Mouse (Mus musculus): ENCODE results near the gene Kbtbd7.
"Not testable (repeated sequence)": the region's sequence is repeated elsewhere in the genome, so short reads cannot be mapped to it uniquely, and the experiment has no call there.

Kbtbd7 gene

DNA sequence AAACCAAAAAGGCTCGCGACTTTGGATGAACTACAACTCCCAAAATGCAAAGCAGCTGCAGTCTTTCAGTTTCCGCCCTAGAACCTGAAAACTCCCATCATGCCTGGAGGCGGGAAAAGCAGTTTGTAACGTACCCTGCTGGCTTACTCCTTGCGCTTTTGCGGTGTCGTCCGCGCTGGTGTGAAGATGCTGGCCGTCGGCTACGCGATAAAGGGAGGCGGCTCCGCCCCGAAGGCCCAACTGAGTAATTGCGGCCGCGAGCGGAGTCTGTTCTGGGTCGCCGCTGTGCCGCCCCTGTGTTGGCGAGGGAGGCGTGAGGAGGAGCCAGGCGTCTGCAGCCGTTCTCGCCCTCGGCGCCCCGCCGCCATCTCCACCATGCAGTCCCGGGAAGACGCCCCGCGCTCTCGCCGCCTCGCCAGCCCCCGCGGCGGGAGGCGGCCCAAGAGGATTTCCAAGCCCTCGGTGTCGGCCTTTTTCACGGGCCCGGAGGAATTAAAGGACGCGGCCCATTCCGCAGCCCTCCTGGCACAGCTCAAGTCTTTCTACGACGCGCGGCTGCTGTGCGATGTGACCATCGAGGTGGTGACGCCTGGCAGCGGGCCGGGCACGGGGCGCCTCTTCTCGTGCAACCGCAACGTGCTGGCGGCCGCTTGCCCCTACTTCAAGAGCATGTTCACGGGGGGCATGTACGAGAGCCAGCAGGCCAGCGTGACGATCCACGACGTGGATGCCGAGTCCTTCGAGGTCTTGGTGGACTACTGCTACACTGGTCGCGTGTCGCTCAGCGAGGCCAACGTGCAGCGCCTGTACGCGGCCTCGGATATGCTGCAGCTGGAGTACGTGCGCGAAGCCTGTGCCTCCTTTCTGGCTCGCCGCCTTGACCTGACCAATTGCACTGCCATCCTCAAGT, 25.6 kb downstream of the Kbtbd7 start, which contains the start of gene Kbtbd6:
TSS of gene Kbtbd6 (plus strand) at position 155 of the 910 bp plus-strand sequence.
- peak; percentile 83 for DNase-seq (ENCODE audit: low read depth, low spot score)

GRCm38 (mm10) chr14:79452591-79452934, 26.3 kb downstream of the Kbtbd7 start:
- not testable (repeated sequence) for DNase-seq (ENCODE audit: low read depth, low spot score)

GRCm38 (mm10) chr14:79460401-79460800, 34.1 kb downstream of the Kbtbd7 start:
- DNase-seq (ENCODE audit: low read depth, low spot score): no peak

DNA sequence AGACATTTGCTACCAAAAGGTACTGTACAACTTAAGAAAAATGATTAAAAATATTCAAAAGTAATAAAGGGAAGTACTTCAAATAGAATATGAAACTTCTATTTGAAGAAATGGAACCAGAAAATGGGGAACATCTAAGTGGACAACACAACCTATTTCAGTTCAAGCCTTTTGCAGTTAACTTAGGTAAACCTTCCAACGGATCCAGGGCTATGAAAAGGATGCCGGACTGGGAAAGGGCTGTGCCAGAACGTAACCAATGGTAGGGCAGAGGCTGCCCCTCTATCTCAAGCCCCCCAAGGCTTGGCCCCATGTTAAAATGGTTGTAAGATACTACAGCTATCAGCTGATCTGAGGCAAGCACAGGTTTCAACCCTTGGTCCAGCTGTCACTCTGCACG, 34.7 kb downstream of the Kbtbd7 start:
- DNase-seq (ENCODE audit: low read depth, low spot score): no peak

GRCm38 (mm10) chr14:79465623-79466022, 39.3 kb downstream of the Kbtbd7 start:
- no peak for DNase-seq (ENCODE audit: low read depth, low spot score)

- no peak for DNase-seq (ENCODE audit: low read depth, low spot score)
Observed at GRCm38 (mm10) chr14:79467621-79468020, 41.3 kb downstream of the Kbtbd7 start.

GRCm38 (mm10) chr14:79473384-79473783, 47.1 kb downstream of the Kbtbd7 start:
- no peak for DNase-seq (ENCODE audit: low read depth, low spot score)
